Mouse (Mus musculus) T-helper 1 cell (primary cell): ENCODE data around the gene Fndc9.

Experiments
- in situ Hi-C: fragments of 300-600 bp; cut with MboI, MseI; formaldehyde crosslinking; loops from one replicate; pipeline ENCODE4 v1.15.1; 2025; ENCODE audit warnings: high pct_unique_total_duplicates

Fndc9 gene

GRCm38 (mm10) chr11:46235334-46235733 lies at the start of gene Fndc9:
Gene Fndc9, plus strand, starts transcription at chr11:46235531.
- in situ Hi-C loops: no loop called here

GRCm38 (mm10) chr11:46188283-46188682 lies 47.0 kb upstream of the Fndc9 start:
- in situ Hi-C loops: no loop called here

GRCm38 (mm10) chr11:46194175-46194574 lies 41.2 kb upstream of the Fndc9 start:
- in situ Hi-C loops: no loop called here

GRCm38 (mm10) chr11:46200664-46201063 lies 34.7 kb upstream of the Fndc9 start:
- in situ Hi-C loops: loop anchor here (25.0 kb wide), 1 partner anchor 163 kb away; no protein-coding TSS in a partner anchor

- in situ Hi-C loops: loop anchor here (25.0 kb wide), 1 partner anchor 165 kb away; no protein-coding TSS in a partner anchor
Observed at GRCm38 (mm10) chr11:46201636-46202546, 33.4 kb upstream of the Fndc9 start.

GRCm38 (mm10) chr11:46202547-46202887 lies 32.8 kb upstream of the Fndc9 start:
- in situ Hi-C loops: loop anchor here (25.0 kb wide), 1 partner anchor 165 kb away; no protein-coding TSS in a partner anchor

- in situ Hi-C loops: loop anchor here (25.0 kb wide), 1 partner anchor 168 kb away; no protein-coding TSS in a partner anchor
Observed at GRCm38 (mm10) chr11:46204841-46205240, 30.5 kb upstream of the Fndc9 start.

DNA sequence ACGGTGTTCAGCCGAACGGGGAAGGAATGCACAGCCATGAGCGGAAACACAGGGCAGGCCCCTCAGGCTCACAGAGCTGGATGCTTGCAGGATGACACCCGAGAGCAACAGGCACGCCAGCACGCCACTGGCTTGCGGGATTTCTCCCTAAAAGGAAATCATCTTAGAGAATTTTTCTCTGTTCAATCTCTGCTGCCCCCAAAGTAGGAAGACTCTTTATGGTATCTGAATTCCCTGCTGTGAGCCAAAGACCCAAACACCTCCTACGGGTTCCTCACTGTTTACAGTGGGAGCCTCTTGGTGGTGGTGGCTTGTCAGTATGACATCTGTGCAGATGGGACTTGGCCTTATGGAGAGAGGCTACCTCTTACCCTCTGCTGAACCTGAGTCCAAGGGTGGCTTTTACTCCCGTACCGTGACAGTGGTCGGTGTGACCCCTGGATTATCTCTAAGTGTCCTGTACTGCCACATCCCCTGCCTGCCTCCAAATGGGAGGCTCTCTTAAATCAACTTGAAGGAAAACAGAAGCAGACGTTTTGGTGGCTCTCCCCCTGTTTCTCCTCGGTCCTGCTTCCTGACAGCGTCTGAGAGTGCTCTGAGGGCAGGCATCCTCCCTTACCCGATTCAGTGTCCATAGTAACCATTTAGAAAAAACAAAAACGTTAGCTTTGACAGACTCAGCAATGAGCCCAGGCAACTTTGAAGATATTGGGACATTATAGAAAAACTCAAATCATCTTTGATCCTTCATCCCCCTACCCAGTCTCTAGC lies 29.5 kb upstream of the Fndc9 start:
- in situ Hi-C loops: loop anchor here (25.0 kb wide), 1 partner anchor 169 kb away; no protein-coding TSS in a partner anchor

DNA sequence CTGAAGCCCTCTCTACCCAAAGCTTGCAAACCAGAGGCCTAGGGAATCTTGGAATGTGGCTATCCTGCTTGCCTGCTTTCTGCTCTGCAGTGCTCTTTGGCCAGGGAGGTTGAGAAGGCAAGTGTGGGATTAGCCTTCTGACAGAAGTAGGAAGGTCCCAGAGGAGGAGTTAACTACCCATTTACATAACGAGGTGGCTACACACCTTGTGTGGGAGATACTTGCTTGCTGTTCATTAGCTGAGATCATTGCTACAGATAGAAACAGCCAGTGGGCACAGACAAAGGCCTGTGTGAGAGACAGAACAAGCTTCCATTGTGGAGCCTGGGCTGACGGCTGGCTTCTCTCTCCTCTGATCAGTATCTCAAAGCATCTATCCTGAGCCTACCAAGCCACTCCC lies 25.4 kb upstream of the Fndc9 start:
- in situ Hi-C loops: loop anchor here (25.0 kb wide), 1 partner anchor 173 kb away; no protein-coding TSS in a partner anchor

DNA sequence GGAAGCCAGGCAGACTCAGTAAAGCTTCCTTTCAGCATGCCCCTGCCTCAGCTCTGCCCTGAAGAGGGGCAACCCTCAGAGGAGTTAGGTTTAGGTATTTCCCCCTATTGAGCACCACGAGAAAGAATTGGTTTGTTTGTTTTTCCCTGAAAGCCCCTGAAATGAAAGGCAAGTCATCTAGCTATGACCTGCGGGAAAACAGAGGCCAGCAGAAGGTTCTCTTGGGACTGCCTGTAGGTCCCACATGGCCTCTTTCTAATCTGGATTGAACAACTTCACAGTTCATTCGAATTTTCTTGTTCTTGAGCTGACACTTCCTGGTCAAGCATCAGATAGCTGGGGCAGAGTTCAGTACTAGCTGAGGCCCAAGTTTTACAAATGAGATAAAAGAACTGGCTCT lies 23.5 kb upstream of the Fndc9 start:
- in situ Hi-C loops: loop anchor here (25.0 kb wide), 1 partner anchor 175 kb away; no protein-coding TSS in a partner anchor

GRCm38 (mm10) chr11:46213844-46214243 lies 21.5 kb upstream of the Fndc9 start:
- in situ Hi-C loops: loop anchor here (25.0 kb wide), 1 partner anchor 177 kb away; no protein-coding TSS in a partner anchor

- in situ Hi-C loops: loop anchor here (25.0 kb wide), 1 partner anchor 177 kb away; no protein-coding TSS in a partner anchor
Observed at GRCm38 (mm10) chr11:46214368-46215230, 20.7 kb upstream of the Fndc9 start.

DNA sequence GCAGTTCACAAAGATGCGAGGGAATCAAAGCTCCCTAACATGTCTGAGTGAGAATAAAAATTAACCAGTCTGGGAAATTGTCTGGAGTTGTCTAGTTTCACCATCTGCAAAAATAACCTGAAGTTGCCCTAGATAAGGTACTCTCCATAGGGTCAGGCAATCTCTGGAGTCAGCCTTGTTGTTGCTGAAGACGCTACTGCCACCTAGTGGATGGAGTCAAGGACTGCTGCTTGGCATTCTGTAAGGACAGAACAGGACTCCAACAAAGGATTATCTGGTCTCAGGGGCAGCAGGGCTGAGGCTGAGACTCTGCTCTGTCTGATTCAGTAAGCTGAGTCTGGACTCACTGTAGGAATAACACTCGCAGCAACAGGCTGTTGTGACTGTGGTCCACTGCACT lies 20.0 kb upstream of the Fndc9 start:
- in situ Hi-C loops: loop anchor here (25.0 kb wide), 1 partner anchor 178 kb away; no protein-coding TSS in a partner anchor

DNA sequence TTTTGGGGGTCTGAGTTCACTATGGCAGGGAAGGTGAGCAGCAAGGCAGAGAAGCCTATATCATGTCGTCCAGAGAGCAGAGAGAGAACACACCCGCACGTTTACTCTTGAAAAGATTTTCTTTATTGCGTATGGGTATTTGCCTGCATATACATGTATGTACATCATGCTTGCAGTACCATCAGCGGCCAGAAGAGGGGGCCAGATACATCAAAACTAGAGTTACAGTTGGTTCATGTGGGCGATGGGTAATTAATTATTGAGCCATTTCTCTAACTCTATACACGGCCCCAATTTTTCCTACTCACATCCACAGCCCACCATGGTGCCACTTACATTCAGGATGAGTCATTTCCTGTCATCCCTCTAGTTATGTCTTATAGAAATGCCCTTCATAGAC lies 18.7 kb upstream of the Fndc9 start:
- in situ Hi-C loops: loop anchor here (25.0 kb wide), 1 partner anchor 179 kb away; no protein-coding TSS in a partner anchor

- in situ Hi-C loops: loop anchor here (25.0 kb wide), 1 partner anchor 180 kb away; no protein-coding TSS in a partner anchor
Observed at GRCm38 (mm10) chr11:46217686-46218085, 17.6 kb upstream of the Fndc9 start.

GRCm38 (mm10) chr11:46218584-46218983 lies 16.7 kb upstream of the Fndc9 start:
- in situ Hi-C loops: loop anchor here (25.0 kb wide), 1 partner anchor 181 kb away; no protein-coding TSS in a partner anchor

DNA sequence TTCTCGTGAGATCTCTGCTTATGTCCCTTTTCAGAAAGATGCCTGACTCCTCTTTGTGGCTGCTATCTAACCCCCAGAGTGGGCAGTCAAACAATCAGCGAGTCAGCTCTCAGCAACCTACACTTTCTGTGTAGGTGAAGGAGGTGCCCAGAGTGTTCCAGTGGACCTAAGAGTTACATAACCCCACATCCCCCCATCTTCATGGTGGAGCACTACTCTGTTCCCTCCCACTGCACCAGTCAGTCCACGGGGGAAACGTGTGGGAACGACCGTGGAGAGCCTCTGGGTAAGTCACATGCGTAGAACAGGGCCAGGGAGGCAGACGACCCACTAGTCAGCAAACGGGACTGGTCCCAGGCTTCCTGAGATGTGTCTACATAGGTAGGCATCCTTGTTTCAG lies 16.0 kb upstream of the Fndc9 start:
- in situ Hi-C loops: loop anchor here (25.0 kb wide), 1 partner anchor 182 kb away; no protein-coding TSS in a partner anchor

- in situ Hi-C loops: loop anchor here (25.0 kb wide), 1 partner anchor 183 kb away; no protein-coding TSS in a partner anchor
Observed at GRCm38 (mm10) chr11:46220211-46220610, 15.1 kb upstream of the Fndc9 start.

DNA sequence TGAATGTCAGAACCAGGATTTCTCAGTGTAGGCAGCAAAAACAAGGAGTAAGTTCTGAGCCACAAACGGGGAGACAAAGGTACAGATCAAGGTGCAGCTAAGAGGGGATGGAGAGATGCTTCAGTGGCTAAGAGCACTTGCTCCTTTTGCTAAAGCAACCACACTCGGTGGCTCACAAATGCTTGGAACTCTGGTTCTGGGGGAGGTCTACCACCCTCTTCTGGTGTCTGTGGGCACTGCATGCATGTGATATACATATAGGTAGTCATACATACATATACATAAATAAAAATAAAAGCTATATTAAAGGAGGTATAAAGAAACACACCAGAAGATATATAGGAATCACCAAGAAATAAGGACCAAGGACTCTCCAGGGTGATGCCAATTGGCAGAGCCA lies 11.8 kb upstream of the Fndc9 start:
- in situ Hi-C loops: loop anchor here (25.0 kb wide), 1 partner anchor 186 kb away; no protein-coding TSS in a partner anchor

GRCm38 (mm10) chr11:46225345-46225744 lies 10.0 kb upstream of the Fndc9 start:
- in situ Hi-C loops: no loop called here
